Mouse (Mus musculus) heart, adult 2 months (tissue): ENCODE measurements at regions not wholly inside any gene's neighbourhood (a gene's known extent, or its start where the extent isn't known, plus 50 kb on each side); places are given as distances from the start of the nearest gene placed in this dataset.

Experiments
- DNase-seq, 2 experiments: peaks; one replicate each; pipeline ENCODE4 v3.0.0; 2021
- H3K27ac ChIP-seq: fragments of 200-600 bp; 2 replicates; pipeline ENCODE4 v1.8.1; 2022
- H3K27me3 ChIP-seq: fragments of 200-500 bp; 2 replicates; pipeline ENCODE4 v1.6.1; 2012; ENCODE audit warnings: mild to moderate bottlenecking, low read length, inconsistent platforms, mixed read lengths; ENCODE audit not compliant: control insufficient read depth, insufficient read depth
- H3K36me3 ChIP-seq: fragments of 200-500 bp; 2 replicates; pipeline ENCODE4 v1.6.1; 2012; ENCODE audit warnings: low read length, inconsistent platforms; ENCODE audit not compliant: control insufficient read depth, insufficient read depth
- H3K4me1 ChIP-seq: fragments of 200-500 bp; 2 replicates; pipeline ENCODE4 v1.6.1; 2011; ENCODE audit warnings: low read length; ENCODE audit not compliant: control insufficient read depth, insufficient read depth
- H3K4me3 ChIP-seq: fragments of 200-600 bp; 2 replicates; pipeline ENCODE4 v1.8.1; 2022
- H3K79me2 ChIP-seq: fragments of 200-500 bp; replicated peaks from 2 replicates; pipeline ENCODE4 v1.6.1; 2012; ENCODE audit warnings: mild to moderate bottlenecking, inconsistent platforms, low read length, moderate library complexity, mixed read lengths; ENCODE audit not compliant: control insufficient read depth, insufficient read depth
- H3K9ac ChIP-seq: fragments of 200-500 bp; 2 replicates; pipeline ENCODE4 v1.6.1; 2012; ENCODE audit warnings: low read depth, mild to moderate bottlenecking, control low read depth, inconsistent platforms, low read length, mixed read lengths
- CTCF ChIP-seq: fragments of 200-600 bp; IDR thresholded peaks from 2 replicates; pipeline ENCODE4 v1.8.1; 2022; ENCODE audit warnings: antibody characterized with exemption, mild to moderate bottlenecking, moderate library complexity
- EP300 ChIP-seq: fragments of 200-500 bp; IDR thresholded peaks from 2 replicates; pipeline ENCODE4 v1.6.1; 2011; ENCODE audit warnings: low read depth, low read length, control low read depth; ENCODE audit not compliant: insufficient read depth
- POLR2A ChIP-seq: fragments of 200-500 bp; IDR thresholded peaks from 2 replicates; pipeline ENCODE4 v1.6.1; 2011; ENCODE audit warnings: mild to moderate bottlenecking, low read depth, low read length, control low read depth; ENCODE audit not compliant: insufficient read depth
- WGBS: fragments of 180-500 bp; shearing (Covaris S2); methylation state at CpG from one replicate; pipeline ENCODE4 v1.1.7; 2018; 5-methylcytosine and 5-hydroxymethylcytosine counted together
- intact Hi-C: fragments of 180-260 bp; cut with DNase I; formaldehyde crosslinking; loops from one replicate; pipeline ENCODE4 v1.15.1; 2025

DNA sequence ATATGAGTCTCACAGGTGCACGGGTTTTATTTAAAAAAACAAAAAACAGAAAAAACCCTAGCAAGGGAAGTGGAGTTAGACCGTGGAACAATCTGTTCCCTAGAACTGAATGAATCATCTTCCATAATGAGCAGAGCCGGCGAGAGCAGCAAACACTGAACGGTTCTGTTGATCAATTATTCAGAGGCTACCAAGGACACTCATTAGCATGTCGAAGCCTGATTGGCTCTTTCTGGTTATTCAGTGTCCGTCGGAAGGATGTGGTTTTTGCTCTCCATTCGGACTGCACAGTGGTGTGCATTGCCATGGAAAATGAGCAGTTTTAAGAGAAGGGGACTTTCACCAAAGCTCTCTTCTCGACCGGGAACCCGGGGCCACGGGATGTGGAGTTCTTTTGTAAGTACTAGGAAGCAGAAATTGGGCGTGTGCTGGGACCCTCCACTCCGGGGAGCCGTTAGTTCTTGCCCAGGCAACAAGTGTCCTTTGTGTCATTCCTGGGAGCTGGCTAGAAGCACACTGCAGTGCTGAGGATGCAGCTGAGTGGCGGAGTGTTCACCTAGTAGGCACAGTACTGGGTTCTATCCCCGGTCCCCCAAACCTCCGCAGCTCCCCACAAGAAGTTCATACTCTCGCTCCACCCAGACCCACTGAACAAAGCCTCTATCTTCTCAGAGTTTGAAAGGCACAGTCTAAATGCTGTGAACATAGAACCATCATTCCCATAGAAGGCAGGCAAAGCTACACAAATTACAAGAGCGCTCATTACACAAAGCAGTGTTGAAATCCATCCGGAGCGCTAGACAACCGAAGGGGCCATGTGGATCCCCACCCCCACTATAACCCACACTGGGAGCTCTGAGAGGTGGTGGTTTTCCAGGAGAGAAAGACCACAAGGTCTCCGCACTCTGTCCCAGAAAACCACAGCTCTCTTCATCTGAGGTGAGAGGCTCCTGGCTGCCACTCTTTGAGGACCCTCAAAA, 83.9 kb upstream of the Zfp366 start:
- intact Hi-C loops, result no loop called here
- Histone ChIP-seq H3K27ac (no peak overlapping the region), H3K27me3 (no peaks in the 10 kb centered on the region), H3K79me2 (no peaks in the 10 kb centered on the region), H3K4me3 (no peak overlapping the region), H3K9ac (no peak overlapping the region), H3K36me3 (no peaks in the 10 kb centered on the region), H3K4me1 (peaks cover 1% of the 10 kb centered on the region; the same call in 1 of the 2 replicates)
- 64% methylated on average over 25 of the region's 25 CpGs for WGBS
- no peak for DNase-seq
- no peak for TF ChIP-seq POLR2A
- no peak for TF ChIP-seq CTCF
- TF ChIP-seq EP300, result no peak

DNA sequence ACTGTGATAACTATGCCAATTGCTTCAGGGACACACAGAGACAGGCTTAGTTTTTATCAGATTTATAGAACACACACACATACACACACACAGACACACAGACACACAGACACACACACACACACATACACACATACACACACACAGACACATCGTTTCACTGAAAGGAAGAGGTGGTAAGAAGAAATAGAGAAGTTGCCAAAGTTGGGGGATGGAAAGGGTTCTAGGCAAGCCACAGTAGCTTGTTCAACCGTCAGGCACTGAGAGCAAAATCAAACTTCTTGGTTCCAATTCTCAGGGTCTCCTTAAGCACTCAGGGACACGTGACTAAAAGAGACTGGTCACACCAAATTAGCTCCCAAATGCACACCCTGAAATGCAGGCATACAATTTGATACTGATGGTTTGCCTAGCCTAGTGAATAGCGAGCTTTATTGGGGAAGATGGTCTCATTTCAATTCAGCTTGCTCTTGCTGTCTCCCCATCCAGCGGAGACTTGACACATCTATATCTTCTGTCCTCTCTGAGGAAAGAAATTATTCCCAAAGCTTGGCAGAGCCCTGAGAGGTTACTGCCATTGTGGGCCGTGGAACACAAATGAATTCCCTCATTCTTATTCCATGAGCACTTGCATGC, 84.7 kb upstream of the Zfp366 start:
- no peaks in the 10 kb centered on the region for H3K36me3 ChIP-seq
- intact Hi-C loops, result no loop called here
- H3K4me1 ChIP-seq, result peaks cover 1% of the 10 kb centered on the region; the same call in 1 of the 2 replicates
- H3K9ac ChIP-seq, result no peak overlapping the region
- H3K27ac ChIP-seq, result no peak overlapping the region
- H3K4me3 ChIP-seq, result no peak overlapping the region
- no peaks in the 10 kb centered on the region for H3K27me3 ChIP-seq
- H3K79me2 ChIP-seq, result no peaks in the 10 kb centered on the region
- DNase-seq, result no peak
- 79% methylated on average over 6 of the region's 6 CpGs for WGBS
- TF ChIP-seq POLR2A (no peak), CTCF (no peak), EP300 (no peak)

DNA sequence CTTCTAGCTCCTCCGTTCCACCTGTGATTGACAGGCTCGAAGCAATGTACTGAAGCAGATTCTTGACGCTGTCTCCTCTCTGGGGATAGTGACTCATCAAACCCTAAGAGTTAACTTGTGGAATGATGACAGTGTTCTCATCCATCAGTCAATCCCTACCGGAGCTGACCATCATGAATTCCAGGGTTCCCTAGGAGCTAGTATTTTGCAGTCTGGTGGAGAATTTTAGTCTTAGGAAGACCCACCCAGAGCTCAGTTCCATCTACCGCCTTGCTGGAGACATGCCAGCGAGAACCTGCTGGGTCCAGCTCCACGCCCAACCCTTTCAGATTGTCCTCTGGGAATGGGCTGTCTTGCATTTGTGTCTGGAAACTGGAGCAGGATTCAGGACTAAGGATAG, 85.4 kb upstream of the Zfp366 start:
- DNase-seq, result no peak
- WGBS, result 59% methylated on average over 7 of the region's 7 CpGs
- H3K4me1 ChIP-seq, result peaks cover 1% of the 10 kb centered on the region; the same call in 1 of the 2 replicates
- no peaks in the 10 kb centered on the region for H3K27me3 ChIP-seq
- H3K79me2 ChIP-seq, result no peaks in the 10 kb centered on the region
- no peak overlapping the region for H3K4me3 ChIP-seq
- no peak overlapping the region for H3K9ac ChIP-seq
- no peak overlapping the region for H3K27ac ChIP-seq
- TF ChIP-seq EP300, result no peak
- TF ChIP-seq CTCF, result no peak
- TF ChIP-seq POLR2A, result no peak
- intact Hi-C loops, result no loop called here
- no peaks in the 10 kb centered on the region for H3K36me3 ChIP-seq

DNA sequence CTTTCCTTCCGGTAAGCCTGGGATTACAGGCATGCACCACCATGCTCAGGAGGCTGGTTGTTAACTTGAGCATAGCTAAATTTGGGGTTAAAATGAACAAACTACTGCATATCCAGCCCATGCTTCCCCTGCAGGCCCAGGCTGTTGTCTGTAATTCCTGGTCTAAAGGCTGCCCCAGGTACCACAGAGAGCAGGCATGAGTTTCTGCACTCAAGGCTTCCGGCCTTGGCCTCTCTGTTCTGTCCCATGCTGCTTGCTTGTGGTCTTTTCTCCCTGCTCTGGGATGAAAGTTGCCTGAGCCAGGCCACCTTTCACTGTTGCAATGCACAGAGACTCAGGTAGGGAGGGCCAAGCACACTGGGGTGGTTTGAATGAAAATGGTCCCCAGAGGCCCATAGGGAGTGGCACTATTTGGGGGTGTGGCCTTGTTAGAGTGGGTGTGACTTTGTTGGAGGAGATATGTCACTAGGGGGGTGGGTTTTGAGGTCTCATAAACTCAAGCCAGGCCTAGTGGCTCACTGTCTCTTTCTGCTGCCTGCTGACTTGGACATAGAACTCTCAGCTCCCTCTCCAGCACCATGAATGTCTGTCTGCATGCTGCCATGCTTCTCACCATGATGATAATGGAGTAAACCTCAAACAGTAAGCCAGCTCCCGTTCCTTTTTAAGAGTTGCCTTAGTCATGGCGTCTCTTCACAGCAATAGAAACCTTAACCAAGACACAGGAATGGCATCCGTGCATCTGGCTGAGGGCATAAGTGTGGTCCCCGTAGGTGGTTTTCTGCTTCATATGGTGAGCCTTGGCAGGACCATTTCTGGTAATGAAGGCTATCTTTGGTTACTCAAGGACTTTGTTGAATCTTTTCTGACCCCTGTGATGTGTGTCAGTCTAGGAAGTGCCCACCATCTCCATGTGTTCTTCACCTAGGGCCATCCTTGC, 86.7 kb upstream of the Zfp366 start:
- peaks cover 3% of the 10 kb centered on the region; the same call in 1 of the 2 replicates for H3K4me1 ChIP-seq
- no peak overlapping the region for H3K9ac ChIP-seq
- no peak overlapping the region for H3K4me3 ChIP-seq
- TF ChIP-seq CTCF (no peak), EP300 (no peak), POLR2A (no peak)
- H3K79me2 ChIP-seq, result no peaks in the 10 kb centered on the region
- H3K36me3 ChIP-seq, result no peaks in the 10 kb centered on the region
- WGBS, result 97% methylated on average over 6 of the region's 6 CpGs
- no peak for DNase-seq
- intact Hi-C loops, result no loop called here
- H3K27ac ChIP-seq, result no peak overlapping the region
- H3K27me3 ChIP-seq, result no peaks in the 10 kb centered on the region

DNA sequence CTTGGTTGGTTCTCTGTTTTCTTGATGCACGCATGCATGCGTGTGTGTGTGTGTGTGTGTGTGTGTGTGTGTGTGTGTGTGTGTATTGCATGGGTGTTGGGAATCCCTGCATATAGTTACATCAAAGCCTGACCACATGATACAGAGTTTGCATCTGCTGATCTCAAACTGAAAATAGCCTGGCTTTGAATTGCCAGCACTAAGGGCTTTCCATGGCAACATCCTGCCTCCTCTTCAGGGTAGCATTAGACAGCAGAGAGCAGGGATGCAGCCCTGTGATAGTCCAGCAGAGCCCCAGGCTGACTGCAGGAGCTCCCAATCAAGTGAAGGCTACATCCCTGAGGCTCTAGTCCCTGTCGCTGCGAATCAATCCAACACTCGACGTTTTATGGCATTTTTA, 87.8 kb upstream of the Zfp366 start:
- Histone ChIP-seq H3K9ac (no peak overlapping the region), H3K27me3 (no peaks in the 10 kb centered on the region), H3K79me2 (no peaks in the 10 kb centered on the region), H3K4me3 (no peak overlapping the region), H3K4me1 (peaks cover 3% of the 10 kb centered on the region; the same call in 1 of the 2 replicates), H3K36me3 (no peaks in the 10 kb centered on the region), H3K27ac (no peak overlapping the region)
- no peak for DNase-seq
- WGBS, result 93% methylated on average over 6 of the region's 6 CpGs
- intact Hi-C loops, result no loop called here
- TF ChIP-seq POLR2A (no peak), CTCF (no peak), EP300 (no peak)
